Mouse (Mus musculus) lung, embryonic 14.5 days (tissue): ENCODE measurements around the gene Ift46. TPM values are rescaled to one million over a fixed set of nuclear protein-coding genes. Genes with fewer than 3 reads are reported as not detected.

Source experiments
- ATAC-seq: fragments of 200-750 bp; cut with Nextera tagmentation; 2 replicates; pipeline ENCODE4 v1.8.0; 2017; ENCODE audit warnings: mild to moderate bottlenecking, moderate TSS enrichment, moderate library complexity; ENCODE audit not compliant: insufficient read depth
- DNase-seq: peaks from one replicate; pipeline ENCODE4 v3.0.0-alpha.2; 2015
- H3K27ac ChIP-seq: fragments of 300-500 bp; sonication (generic); 2 replicates; pipeline ENCODE4 v1.5.1; 2014; ENCODE audit warnings: low read depth, mild to moderate bottlenecking, moderate library complexity
- H3K27me3 ChIP-seq: fragments of 300-500 bp; sonication (generic); 2 replicates; pipeline ENCODE4 v1.6.1; 2014; ENCODE audit warnings: low read length, control low read depth; ENCODE audit not compliant: insufficient read depth
- H3K36me3 ChIP-seq: fragments of 300-500 bp; sonication (generic); 2 replicates; pipeline ENCODE4 v1.6.1; 2014; ENCODE audit warnings: control low read depth; ENCODE audit not compliant: insufficient read depth
- H3K4me1 ChIP-seq: fragments of 300-500 bp; sonication (generic); 2 replicates; pipeline ENCODE4 v1.6.1; 2014; ENCODE audit warnings: antibody characterized with exemption, control low read depth; ENCODE audit not compliant: insufficient read depth
- H3K4me2 ChIP-seq: fragments of 300-500 bp; sonication (generic); 2 replicates; pipeline ENCODE4 v1.6.1; 2014; ENCODE audit warnings: mild to moderate bottlenecking
- H3K4me3 ChIP-seq: fragments of 300-500 bp; sonication (generic); 2 replicates; pipeline ENCODE4 v1.5.1; 2014; ENCODE audit warnings: low read depth, low read length
- H3K9ac ChIP-seq: fragments of 300-500 bp; sonication (generic); 2 replicates; pipeline ENCODE4 v1.6.1; 2014
- H3K9me3 ChIP-seq: fragments of 300-500 bp; sonication (generic); 2 replicates; pipeline ENCODE4 v1.6.1; 2016; ENCODE audit warnings: low read depth, low read length, control low read depth
- CTCF ChIP-seq: IDR thresholded peaks from 2 replicates; pipeline ENCODE4 v1.5.1; 2016; ENCODE audit warnings: antibody characterized with exemption, low read depth
- WGBS: fragments of 180-500 bp; shearing (Covaris S2); extraction: QIAGEN DNeasy Blood & Tissue Kit; methylation state at CpG from one replicate; pipeline ENCODE4 v1.1.7; 2014; 5-methylcytosine and 5-hydroxymethylcytosine counted together
- polyA plus RNA-seq: library from polyadenylated mRNA; unstranded; fragments of >200 nt; fragmentation: Nextera tagmentation; extraction: Ambion mirVana; gene quantifications from 2 replicates; pipeline ENCODE4 v1.2.1, GENCODE M21; 2014

The Ift46 gene
- polyA plus RNA-seq, 1 experiment from 2014 or later, result 106 TPM

- Histone ChIP-seq H3K4me2 (0 out of 2 replicates have a peak overlapping the region, but pooled peaks have one; percentile 10), H3K9ac (no peak overlapping the region; the same call in 1 of the 2 replicates), H3K4me1 (peaks cover 32% of the 10 kb centered on the region), H3K9me3 (no peaks in the 10 kb centered on the region), H3K27me3 (no peaks in the 10 kb centered on the region), H3K27ac (no peak overlapping the region), H3K36me3 (peaks cover 7% of the 10 kb centered on the region; the same call in 1 of the 2 replicates), H3K4me3 (no peak overlapping the region)
- WGBS, result 56% methylated on average over 5 of the region's 5 CpGs
- DNase-seq (no peak), ATAC-seq (no peak)
- no peak for TF ChIP-seq CTCF
Measured at GRCm38 (mm10) chr9:44727441-44727840, 40.3 kb upstream of the Ift46 start.

GRCm38 (mm10) chr9:44732130-44732549 is 35.6 kb upstream of the Ift46 start:
- Histone ChIP-seq H3K27me3 (0 out of 2 replicates have a peak, but pooled peaks cover 3% of the 10 kb centered on the region), H3K4me2 (peak overlapping the region; percentile 99), H3K9me3 (no peaks in the 10 kb centered on the region), H3K27ac (0 out of 2 replicates have a peak overlapping the region, but pooled peaks have one; percentile 6), H3K36me3 (no peaks in the 10 kb centered on the region), H3K4me3 (no peak overlapping the region), H3K9ac (no peak overlapping the region), H3K4me1 (peaks cover 9% of the 10 kb centered on the region)
- no peak for TF ChIP-seq CTCF
- ATAC-seq (no peak), DNase-seq (no peak)
- 35% methylated on average over 5 of the region's 5 CpGs for WGBS

GRCm38 (mm10) chr9:44732921-44733530 is 34.7 kb upstream of the Ift46 start:
- Histone ChIP-seq H3K9ac (peak overlapping the region; percentile 66), H3K4me3 (peak overlapping the region; percentile 49), H3K27ac (peak overlapping the region; percentile 76), H3K4me2 (peak overlapping the region; percentile 99), H3K27me3 (0 out of 2 replicates have a peak, but pooled peaks cover 3% of the 10 kb centered on the region), H3K36me3 (no peaks in the 10 kb centered on the region), H3K4me1 (0 out of 2 replicates have a peak, but pooled peaks cover 8% of the 10 kb centered on the region), H3K9me3 (no peaks in the 10 kb centered on the region)
- TF ChIP-seq CTCF, result no peak
- ATAC-seq, result no peak
- peak; percentile 40 for DNase-seq
- 52% methylated on average over 12 of the region's 12 CpGs for WGBS

- ATAC-seq (peak; percentile 39), DNase-seq (peak; percentile 60)
- WGBS, result 1% methylated on average over 79 of the region's 79 CpGs
Measured at GRCm38 (mm10) chr9:44733671-44734523, 33.8 kb upstream of the Ift46 start.

GRCm38 (mm10) chr9:44734524-44735494 is 32.9 kb upstream of the Ift46 start, which contains the start of gene Phldb1:
Gene Phldb1 (minus strand): TSS chr9:44735198.
- H3K36me3 ChIP-seq, result no peaks in the 10 kb centered on the region
- peak within 1 kb of the TSS; percentile 76 for H3K27ac ChIP-seq
- peak; percentile 81 for DNase-seq
- 1% methylated on average over 47 of the region's 47 CpGs for WGBS
- peak; percentile 59 for TF ChIP-seq CTCF
- H3K4me2 ChIP-seq, result peak within 1 kb of the TSS; percentile 99
- 0 out of 2 replicates have a peak, but pooled peaks cover 10% of the 10 kb centered on the region for H3K4me1 ChIP-seq
- peak within 1 kb of the TSS; percentile 66 for H3K9ac ChIP-seq
- 0 out of 2 replicates have a peak, but pooled peaks cover 3% of the 10 kb centered on the region for H3K27me3 ChIP-seq
- ATAC-seq, result peak; percentile 81
- H3K4me3 ChIP-seq, result peak within 1 kb of the TSS; percentile 49
- 0 out of 2 replicates have a peak, but pooled peaks cover 3% of the 10 kb centered on the region for H3K9me3 ChIP-seq

More at GRCm38 (mm10) chr9:44733671-44734523, 33.8 kb upstream of the Ift46 start:
- Histone ChIP-seq H3K27me3 (0 out of 2 replicates have a peak, but pooled peaks cover 3% of the 10 kb centered on the region), H3K4me1 (0 out of 2 replicates have a peak, but pooled peaks cover 10% of the 10 kb centered on the region), H3K4me2 (peak overlapping the region; percentile 99), H3K9me3 (no peaks in the 10 kb centered on the region), H3K9ac (peak overlapping the region; percentile 66), H3K4me3 (peak overlapping the region; percentile 49), H3K27ac (peak overlapping the region; percentile 76), H3K36me3 (no peaks in the 10 kb centered on the region)
- TF ChIP-seq CTCF, result no peak

GRCm38 (mm10) chr9:44735886-44736285 is 31.8 kb upstream of the Ift46 start:
- 63% methylated on average over 6 of the region's 6 CpGs for WGBS

More at GRCm38 (mm10) chr9:44735886-44736285, 31.8 kb upstream of the Ift46 start:
- Histone ChIP-seq H3K4me2 (no peak overlapping the region), H3K4me1 (0 out of 2 replicates have a peak, but pooled peaks cover 10% of the 10 kb centered on the region), H3K9ac (no peak overlapping the region), H3K27me3 (0 out of 2 replicates have a peak, but pooled peaks cover 3% of the 10 kb centered on the region), H3K27ac (no peak overlapping the region), H3K9me3 (0 out of 2 replicates have a peak, but pooled peaks cover 3% of the 10 kb centered on the region), H3K4me3 (no peak overlapping the region), H3K36me3 (no peaks in the 10 kb centered on the region)
- ATAC-seq (no peak), DNase-seq (no peak)
- TF ChIP-seq CTCF, result no peak
